Mouse (Mus musculus): ENCODE measurements at regions not wholly inside any gene's neighbourhood (a gene's known extent, or its start where the extent isn't known, plus 50 kb on each side); places are given as distances from the start of the nearest gene placed in this dataset.

DNA sequence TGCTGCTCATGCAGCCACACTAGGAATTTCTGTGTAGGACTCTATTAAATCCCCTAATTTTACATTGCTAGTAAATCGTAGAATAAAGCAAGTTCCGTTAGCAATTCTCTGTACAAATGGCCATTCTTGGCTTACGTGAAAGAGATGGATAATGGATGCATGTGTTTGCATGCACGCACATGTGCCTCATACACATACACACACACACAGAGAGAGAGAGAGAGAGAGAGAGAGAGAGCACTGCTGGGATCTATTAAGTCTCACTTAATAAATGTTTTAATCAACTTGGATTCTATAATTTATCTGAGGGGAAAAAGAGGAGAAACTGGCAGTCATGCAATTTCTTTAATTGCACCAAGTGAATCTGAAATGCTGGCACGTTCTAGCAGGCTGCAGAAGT lies 244.5 kb upstream of the Spred2 start:
- DNase-seq, result no peak

DNA sequence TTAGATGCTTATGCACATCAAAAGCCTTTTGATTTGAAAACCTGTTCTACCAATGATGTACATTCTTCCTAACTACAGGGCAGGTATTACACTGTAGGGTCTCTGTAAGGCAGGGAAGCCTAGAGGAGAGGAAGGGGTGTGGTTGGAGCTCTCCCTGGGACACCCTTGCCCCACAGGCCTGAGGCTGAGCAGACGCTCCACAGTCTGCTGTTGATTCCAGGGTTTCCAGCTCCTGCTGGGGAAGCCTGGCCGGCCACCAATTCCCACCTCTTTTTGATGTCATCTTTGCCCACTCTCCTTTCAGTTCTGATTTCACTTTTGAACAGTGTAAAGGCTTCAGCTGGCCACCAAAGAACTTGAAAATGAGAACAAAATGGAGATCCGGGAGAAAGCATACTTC lies 223.0 kb upstream of the Spred2 start:
- no peak for DNase-seq

DNA sequence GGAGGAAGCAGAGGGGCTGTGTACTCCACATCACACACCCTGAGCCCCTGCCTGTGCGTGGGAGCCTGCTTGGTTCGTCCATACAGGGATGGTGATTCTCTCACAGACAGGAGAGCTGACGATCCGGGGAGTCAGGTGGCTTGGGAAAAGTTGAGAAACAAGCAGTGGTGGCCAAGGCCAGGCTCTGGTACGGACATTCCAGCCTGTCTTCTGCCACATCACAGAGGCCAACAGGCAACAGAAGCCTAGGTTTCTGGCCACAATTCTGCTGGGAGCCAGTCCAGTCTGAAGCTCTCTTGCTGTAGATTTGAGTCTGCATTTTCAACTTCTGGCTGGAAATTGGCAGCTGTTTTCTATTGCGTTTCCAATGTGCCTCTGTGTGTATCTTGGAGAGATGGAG lies 215.4 kb upstream of the Spred2 start:
- no peak for DNase-seq

GRCm38 (mm10) chr11:19709337-19709736 lies 214.8 kb upstream of the Spred2 start:
- DNase-seq, result no peak

GRCm38 (mm10) chr11:19713091-19713490 lies 211.1 kb upstream of the Spred2 start:
- no peak for DNase-seq

GRCm38 (mm10) chr11:19713597-19713996 lies 210.6 kb upstream of the Spred2 start:
- DNase-seq, result no peak

DNA sequence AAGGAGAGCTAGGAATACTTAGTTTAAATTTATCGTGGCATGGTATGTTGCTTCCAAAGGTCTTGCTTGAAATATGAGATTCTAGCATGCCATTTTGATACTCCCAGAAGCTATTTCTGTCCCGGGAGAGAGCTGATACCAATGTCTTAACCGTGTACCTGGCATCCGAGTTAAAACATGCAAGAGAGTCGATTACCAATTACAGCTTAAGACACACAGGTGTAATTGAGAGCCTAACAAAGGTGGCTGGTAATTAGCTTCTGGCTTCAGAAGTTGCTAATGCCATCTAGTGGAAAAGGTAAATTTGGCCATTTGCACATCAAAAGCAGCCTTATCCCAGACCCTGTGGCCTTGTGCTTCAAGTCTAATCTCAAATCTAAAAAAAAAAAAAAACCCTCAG lies 210.0 kb upstream of the Spred2 start:
- no peak for DNase-seq

DNA sequence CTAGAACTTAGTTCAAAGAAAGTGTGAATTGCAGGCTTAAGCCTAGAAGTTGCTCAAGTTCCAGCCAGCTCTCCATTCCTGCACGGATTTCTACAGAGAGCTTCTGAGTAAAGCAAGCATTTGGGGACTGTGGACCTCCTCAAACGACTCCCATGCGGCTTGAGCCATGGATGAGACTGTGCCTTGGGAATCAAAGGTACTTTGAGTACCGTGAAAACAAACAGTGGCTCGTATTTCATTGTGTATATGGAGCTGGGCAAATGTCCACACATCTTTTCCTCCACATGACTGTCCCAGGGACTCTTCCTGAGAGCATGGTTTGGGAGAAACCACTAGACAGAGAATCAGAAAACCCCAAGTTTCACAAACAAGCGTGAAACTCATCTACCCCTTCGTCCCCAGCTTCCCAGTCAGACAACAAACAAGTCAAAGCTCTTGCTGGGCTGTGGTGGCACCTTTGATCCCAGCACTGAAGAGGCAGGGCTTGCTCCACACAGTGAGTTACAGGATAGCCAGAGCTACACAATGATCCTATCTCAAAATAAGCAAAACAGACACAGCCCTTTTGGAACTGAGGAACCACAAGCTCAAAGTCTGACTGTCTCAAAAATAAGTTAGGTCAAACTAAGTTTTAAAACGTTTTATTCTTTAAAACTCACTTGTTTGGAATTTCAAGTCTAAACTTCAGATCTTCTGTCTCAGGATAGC lies 209.1 kb upstream of the Spred2 start:
- no peak for DNase-seq

- no peak for DNase-seq
Measured at GRCm38 (mm10) chr11:19718165-19718564, 206.0 kb upstream of the Spred2 start.

GRCm38 (mm10) chr11:19729031-19729430 lies 195.1 kb upstream of the Spred2 start:
- no peak for DNase-seq

DNA sequence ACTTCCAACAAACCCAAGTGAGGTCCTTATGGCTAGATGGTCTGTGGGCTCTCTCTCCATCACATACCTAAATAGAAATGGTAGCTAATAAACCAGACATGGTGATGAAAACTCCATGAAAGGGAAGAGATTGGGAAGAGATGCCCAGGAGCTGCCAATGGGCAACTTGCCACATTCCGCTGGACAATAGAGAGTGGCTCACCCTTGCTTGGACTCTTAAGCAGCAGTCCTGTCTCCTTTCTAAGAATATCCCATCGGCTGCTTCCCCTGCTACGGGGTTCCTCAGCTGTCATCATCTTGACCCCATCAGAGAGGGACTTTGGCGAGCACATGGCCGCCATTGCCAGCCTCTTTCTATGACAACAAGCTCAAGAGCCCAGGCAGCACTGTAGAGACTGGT lies 193.4 kb upstream of the Spred2 start:
- DNase-seq, result no peak

DNA sequence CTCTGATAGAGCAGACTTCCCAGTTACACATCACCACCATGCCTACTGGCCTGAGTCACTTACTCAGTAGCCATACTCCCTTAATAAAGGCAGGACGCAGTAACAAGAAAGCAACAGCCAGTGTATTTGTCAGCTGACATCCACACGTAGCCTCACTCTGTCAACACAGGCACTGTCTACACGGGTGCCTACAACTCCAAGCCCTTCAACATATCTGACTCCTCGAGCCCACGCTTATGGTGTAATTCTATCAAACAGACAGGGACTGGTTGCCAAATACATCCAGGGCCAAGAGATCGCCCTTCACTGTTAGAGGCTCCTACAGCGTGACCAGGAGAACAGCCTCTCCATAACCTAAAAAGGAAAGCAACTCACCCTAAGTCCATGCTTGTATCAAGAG lies 188.1 kb upstream of the Spred2 start:
- no peak for DNase-seq

DNA sequence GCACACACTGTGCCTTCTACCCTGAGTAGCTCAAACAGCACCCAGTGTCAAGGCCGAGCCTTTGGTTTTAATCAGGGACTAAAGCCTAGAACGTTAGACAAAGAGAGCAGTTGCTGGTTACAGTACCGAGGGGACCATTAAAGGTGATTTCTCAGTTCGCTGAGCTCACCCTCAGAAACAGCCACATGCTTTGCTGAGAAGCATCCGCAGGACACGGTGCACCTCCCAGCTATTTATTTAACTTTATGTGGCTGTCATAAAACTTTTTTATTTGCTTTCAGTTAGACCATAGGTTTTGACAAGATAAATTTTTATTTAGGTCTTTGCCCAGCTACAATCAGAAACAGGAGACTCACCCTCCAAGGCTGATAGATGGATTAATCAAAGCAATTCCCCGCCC lies 187.2 kb upstream of the Spred2 start:
- DNase-seq, result no peak

DNA sequence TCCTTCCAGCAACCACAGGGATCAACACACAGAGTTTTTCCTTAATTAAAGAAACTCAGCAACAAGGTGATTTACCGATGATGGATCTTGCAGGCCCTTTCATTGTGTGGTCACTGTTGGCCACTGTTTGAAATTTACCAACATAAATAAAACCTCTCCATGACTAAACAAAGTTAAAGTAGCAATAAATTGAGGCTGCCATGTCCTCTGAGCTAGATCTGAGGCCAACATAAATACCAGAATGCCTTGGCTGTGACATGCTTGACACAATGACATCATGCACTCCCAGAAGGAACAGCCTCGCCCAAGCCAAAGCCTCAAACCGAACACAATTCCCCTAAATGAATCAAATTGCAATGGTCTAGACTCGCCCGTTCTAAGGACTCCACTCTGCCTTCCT lies 186.8 kb upstream of the Spred2 start:
- peak; percentile 18 for DNase-seq

DNA sequence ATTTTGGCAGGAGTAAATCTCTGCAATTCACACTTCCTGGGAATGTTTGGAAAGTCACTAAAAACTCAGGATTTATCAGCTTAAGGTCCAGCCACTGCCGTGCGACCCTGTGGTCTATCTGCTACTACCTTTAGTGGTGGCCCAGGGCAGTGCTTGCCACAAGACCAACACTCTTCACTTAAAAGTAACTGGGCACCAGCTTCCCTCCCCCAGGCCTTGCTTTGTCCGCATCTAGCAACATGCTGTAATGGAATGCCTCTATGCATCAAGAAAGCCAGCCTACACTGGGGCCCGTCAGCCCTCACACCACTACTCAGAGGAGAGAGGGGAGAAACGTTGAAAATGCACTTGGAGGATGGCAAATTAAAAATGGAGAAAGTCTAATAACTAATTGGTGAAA lies 186.4 kb upstream of the Spred2 start:
- DNase-seq, result no peak

DNA sequence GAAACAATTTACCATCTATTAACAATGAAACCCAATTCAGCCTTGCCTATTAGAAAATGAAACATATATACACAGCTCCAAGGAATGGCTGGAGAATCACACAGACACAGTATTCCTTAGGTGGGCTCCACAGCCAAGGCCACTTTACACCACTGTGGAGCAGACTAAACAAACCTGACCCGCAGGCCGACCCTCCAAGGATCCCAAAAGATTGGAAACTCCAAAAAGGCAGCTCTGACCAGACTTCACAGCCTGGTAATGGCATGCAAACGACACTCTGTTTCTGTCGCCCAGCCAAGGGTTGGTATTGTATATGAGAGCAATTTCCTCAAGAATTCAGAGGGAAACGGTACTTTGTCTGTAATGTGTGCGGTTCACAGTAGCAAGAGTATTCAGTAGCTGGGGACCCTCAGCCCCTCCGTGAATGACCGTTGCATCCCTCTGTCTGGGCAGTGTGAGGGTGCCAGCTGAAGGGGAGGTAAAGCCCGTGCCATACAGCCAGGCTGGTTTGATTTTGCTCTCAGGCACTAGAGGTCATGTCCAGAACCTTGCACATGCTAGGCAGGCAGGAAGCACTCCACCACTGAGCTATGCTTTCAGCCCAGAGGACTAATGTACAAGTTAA lies 184.5 kb upstream of the Spred2 start:
- no peak for DNase-seq

GRCm38 (mm10) chr11:19740562-19740961 lies 183.6 kb upstream of the Spred2 start:
- no peak for DNase-seq

- DNase-seq, result peak; percentile 31
Measured at GRCm38 (mm10) chr11:19747097-19747972, 176.8 kb upstream of the Spred2 start.

DNA sequence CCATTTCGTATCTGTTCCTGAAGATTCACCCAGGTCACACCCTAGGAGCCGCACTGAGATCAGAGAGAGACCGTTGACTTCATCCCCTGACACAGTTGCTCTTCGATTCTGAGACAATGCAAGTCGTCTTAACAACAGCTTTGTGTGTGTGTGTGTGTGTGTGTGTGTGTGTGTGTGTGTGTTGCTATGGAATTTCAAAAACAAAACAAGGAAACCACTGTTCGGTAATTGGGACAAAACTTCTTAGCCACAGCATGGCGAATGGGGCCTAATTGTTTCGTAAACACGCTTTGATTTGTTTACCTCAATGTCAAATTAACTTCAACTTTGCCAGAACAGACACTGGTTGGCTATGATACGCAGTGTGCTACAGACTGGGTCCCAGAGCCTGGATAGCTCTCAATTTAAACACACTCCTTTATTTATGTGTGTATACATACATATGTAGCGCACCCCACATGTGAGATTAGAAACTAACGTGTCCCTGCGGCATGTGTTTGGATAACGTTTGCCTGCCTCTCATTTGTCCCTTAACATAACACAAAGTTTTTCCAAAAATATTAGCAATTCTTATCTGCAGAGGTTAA lies 176.1 kb upstream of the Spred2 start:
- DNase-seq, result peak; percentile 28

- DNase-seq, result no peak
Measured at GRCm38 (mm10) chr11:19758892-19759291, 165.3 kb upstream of the Spred2 start.

- DNase-seq, result peak; percentile 63
Measured at GRCm38 (mm10) chr11:19760861-19761693, 163.1 kb upstream of the Spred2 start.

DNA sequence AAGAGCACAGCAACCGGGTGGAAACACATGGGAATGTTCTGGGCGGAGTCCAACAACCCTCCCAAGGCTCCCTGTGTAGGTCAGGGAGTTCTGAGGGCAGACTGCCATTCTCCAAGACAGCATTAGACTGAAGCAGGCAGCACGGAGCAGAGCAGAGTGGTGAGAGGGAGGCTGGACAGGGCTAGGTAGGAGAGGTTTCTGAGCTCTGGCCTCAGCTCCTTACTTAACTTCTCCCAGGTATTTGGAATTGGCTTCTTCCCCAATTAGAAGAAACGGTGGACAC lies 162.5 kb upstream of the Spred2 start:
- no peak for DNase-seq

DNA sequence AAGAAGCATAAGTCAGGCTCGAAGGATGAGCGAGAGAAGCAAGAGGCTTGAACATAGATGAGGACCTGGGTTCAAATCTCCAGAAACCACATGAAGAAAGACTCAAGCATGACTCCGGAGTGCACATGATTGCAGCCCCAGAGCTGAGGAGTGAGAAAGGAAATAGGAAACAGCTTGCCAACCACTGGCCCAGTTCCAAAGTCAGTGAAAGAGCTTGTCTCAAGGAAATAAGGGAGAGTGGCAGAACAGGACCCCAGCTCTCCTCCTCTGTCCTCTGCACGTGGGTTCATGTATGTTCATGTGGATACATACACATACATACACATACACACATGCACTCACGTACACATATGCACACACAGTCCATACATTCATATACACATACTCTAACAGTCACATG lies 156.9 kb upstream of the Spred2 start:
- DNase-seq, result no peak

All from lung, postnatal 14 days (tissue).